Mouse (Mus musculus): ENCODE results near the gene 2210016L21Rik.

- no peak for TF ChIP-seq CTCF (IDR thresholded peaks at IDR 0.05)
- TF ChIP-seq EP300 (IDR thresholded peaks at IDR 0.05), result no peak
These were observed 38.3 kb downstream of the 2210016L21Rik start for GRCm38 (mm10) chr5:114980122-114980748.
